Mouse (Mus musculus) central nervous system, embryonic 14 days (tissue): ENCODE results near the gene Ipo4. TPM values are rescaled to one million over a fixed set of nuclear protein-coding genes. Genes with fewer than 3 reads are reported as not detected.

Experiments used
- polyA plus RNA-seq: library from polyadenylated mRNA; depleted of rRNA; stranded (reverse); fragments of >200 nt; gene quantifications from 2 replicates; pipeline ENCODE4 v1.2.3, GENCODE M21; 2012; rRNA removed

The Ipo4 gene
- polyA plus RNA-seq, 1 experiment = 171 TPM

Other genes starting within 250 kb of the Ipo4 start
- gene Dhrs4, start 157.2 kb downstream of the Ipo4 start, polyA plus RNA-seq = 36.2 and 37.6 TPM in 2 replicates
- gene Carmil3, start 145.3 kb downstream of the Ipo4 start, polyA plus RNA-seq = 195 and 238 TPM in 2 replicates
- 7.3 and 10.1 TPM in 2 replicates for gene Cpne6, start 125.5 kb downstream of the Ipo4 start, polyA plus RNA-seq
- gene Nrl, start 111.0 kb downstream of the Ipo4 start, polyA plus RNA-seq = 0.64 and 0.80 TPM in 2 replicates
- 19.4 and 24.9 TPM in 2 replicates for gene Pck2, start 95.7 kb downstream of the Ipo4 start, polyA plus RNA-seq
- gene Dcaf11, start 76.0 kb downstream of the Ipo4 start, polyA plus RNA-seq = 99.5 and 110 TPM in 2 replicates
- 0.55 and 0.85 TPM in 2 replicates for gene A730061H03Rik, start 75.6 kb downstream of the Ipo4 start, polyA plus RNA-seq
- gene Fitm1, start 60.3 kb downstream of the Ipo4 start, polyA plus RNA-seq = 0.20 and 4.1 TPM in 2 replicates
- gene Psme1, start 57.8 kb downstream of the Ipo4 start, polyA plus RNA-seq = 95.6 and 100 TPM in 2 replicates
- gene Emc9, start 50.7 kb downstream of the Ipo4 start, polyA plus RNA-seq = 15.2 and 19.4 TPM in 2 replicates
- 80.2 and 87.2 TPM in 2 replicates for gene Psme2, start 44.8 kb downstream of the Ipo4 start, polyA plus RNA-seq
- 24.8 and 26.6 TPM in 2 replicates for gene Rnf31, start 44.2 kb downstream of the Ipo4 start, polyA plus RNA-seq
- gene Irf9, start 32.4 kb downstream of the Ipo4 start, polyA plus RNA-seq = 27.1 and 27.9 TPM in 2 replicates
- gene Rec8, start 17.9 kb downstream of the Ipo4 start, polyA plus RNA-seq = 19.0 and 25.2 TPM in 2 replicates
- 6.9 and 7.0 TPM in 2 replicates for gene Gm49378, start 1.9 kb upstream of the Ipo4 start, polyA plus RNA-seq
- 48.4 and 58.4 TPM in 2 replicates for gene Tm9sf1, start 7.8 kb upstream of the Ipo4 start, polyA plus RNA-seq
- 2.0 and 2.1 TPM in 2 replicates for gene Tssk4, start 14.2 kb upstream of the Ipo4 start, polyA plus RNA-seq
- gene Mdp1, start 24.6 kb upstream of the Ipo4 start, polyA plus RNA-seq = 52.9 and 57.0 TPM in 2 replicates
- 43.0 and 44.1 TPM in 2 replicates for gene Gmpr2, start 36.0 kb upstream of the Ipo4 start, polyA plus RNA-seq
- gene Nedd8, start 36.2 kb upstream of the Ipo4 start, polyA plus RNA-seq = 461 and 488 TPM in 2 replicates
- 32.9 and 33.1 TPM in 2 replicates for gene Tinf2, start 45.9 kb upstream of the Ipo4 start, polyA plus RNA-seq
- 0.43 and 1.5 TPM in 2 replicates for gene Tgm1, start 78.0 kb upstream of the Ipo4 start, polyA plus RNA-seq
- 57.1 and 61.9 TPM in 2 replicates for gene Rabggta, start 86.3 kb upstream of the Ipo4 start, polyA plus RNA-seq
- gene Dhrs1, start 109.7 kb upstream of the Ipo4 start, polyA plus RNA-seq = 86.8 and 87.0 TPM in 2 replicates
- gene Nop9, start 109.7 kb upstream of the Ipo4 start, polyA plus RNA-seq = 21.4 and 26.4 TPM in 2 replicates
- 0.57 and 1.3 TPM in 2 replicates for gene Cideb, start 122.5 kb upstream of the Ipo4 start, polyA plus RNA-seq
- gene Ltb4r2, start 125.5 kb upstream of the Ipo4 start, polyA plus RNA-seq = 0.11 and 0.21 TPM in 2 replicates
- gene Ltb4r1, start 130.0 kb upstream of the Ipo4 start, polyA plus RNA-seq = 0.34 and 0.91 TPM in 2 replicates
- gene Adcy4, start 148.1 kb upstream of the Ipo4 start, polyA plus RNA-seq = 5.0 and 9.7 TPM in 2 replicates
- 3.1 and 9.4 TPM in 2 replicates for gene Ripk3, start 152.9 kb upstream of the Ipo4 start, polyA plus RNA-seq
- gene Nfatc4, start 187.2 kb upstream of the Ipo4 start, polyA plus RNA-seq = 29.1 and 48.1 TPM in 2 replicates
- gene Nynrin, start 218.1 kb upstream of the Ipo4 start, polyA plus RNA-seq = 18.4 and 24.1 TPM in 2 replicates
- gene Cbln3, start 248.4 kb upstream of the Ipo4 start, polyA plus RNA-seq = 0.45 and 0.53 TPM in 2 replicates
- gene Khnyn, start 249.0 kb upstream of the Ipo4 start, polyA plus RNA-seq = 14.8 and 16.5 TPM in 2 replicates